Mouse (Mus musculus) skeletal muscle tissue, adult 2 months (tissue): ENCODE measurements at regions not wholly inside any gene's neighbourhood (a gene's known extent, or its start where the extent isn't known, plus 50 kb on each side); places are given as distances from the start of the nearest gene placed in this dataset.

Source experiments
- DNase-seq: peaks from one replicate; pipeline ENCODE4 v3.0.0-alpha.2; 2012; ENCODE audit warnings: low read depth, low spot score

- no peak for DNase-seq
These were observed 58.7 kb downstream of the Ccdc185 start for GRCm38 (mm10) chr1:182690323-182690722.

- no peak for DNase-seq
These were observed 59.2 kb downstream of the Ccdc185 start for GRCm38 (mm10) chr1:182689741-182690140.

DNA sequence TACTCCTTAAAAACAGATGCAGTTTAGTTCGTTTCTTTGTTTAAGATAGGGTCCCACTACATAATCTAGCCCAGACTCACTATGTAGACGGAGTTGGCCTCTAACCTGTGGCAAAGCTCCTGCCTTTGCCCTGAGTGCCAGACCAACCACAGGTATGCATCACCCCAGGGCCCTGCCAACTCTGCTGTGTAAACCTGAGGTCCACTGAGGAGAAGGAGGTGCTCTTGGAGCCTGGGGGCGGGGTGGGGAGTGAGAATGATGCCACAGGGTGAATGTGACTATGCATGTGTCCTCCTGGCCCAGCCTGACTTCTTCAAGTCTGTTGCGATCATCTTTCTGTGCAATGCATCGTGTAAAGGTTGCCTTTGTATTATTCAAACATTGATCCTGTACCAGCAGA lies 61.8 kb downstream of the Ccdc185 start:
- no peak for DNase-seq

GRCm38 (mm10) chr1:182686231-182686630 lies 62.7 kb downstream of the Ccdc185 start:
- no peak for DNase-seq

DNA sequence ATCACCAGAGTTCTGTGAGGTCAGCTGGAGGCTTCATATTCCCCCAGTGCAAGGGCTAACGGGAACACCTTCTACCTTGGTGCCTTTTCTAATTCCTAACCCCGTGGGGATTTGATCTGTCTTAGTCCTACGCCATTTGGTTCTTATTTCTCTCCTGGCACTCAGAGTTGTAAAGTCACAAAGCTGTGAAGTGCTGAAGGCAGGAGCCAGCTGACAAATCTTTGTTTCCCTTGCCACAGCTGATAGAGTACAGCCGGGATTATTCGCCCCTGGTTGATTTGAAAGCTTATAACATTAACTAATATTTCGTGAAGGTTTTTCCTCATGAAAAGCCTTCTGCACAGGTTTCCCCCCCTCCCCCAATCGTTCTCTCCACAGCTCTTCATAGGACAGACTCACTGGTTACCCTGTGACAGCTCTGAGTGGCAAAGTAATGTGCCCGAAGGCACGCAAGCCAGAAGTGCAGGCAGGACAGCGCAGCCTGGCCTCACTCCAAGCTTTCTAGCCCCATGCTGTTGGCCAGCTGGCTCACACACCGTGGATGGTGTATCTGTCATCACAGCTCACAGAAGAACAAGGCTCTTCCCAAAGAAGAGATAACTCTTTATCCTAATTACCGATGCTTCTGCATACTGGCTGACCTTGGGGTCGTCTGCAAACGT lies 66.3 kb downstream of the Ccdc185 start:
- peak; percentile 70 for DNase-seq
